Mouse (Mus musculus) retina, postnatal 1 day (tissue): ENCODE measurements around the gene Pbld1.

Experiments used
- DNase-seq: peaks from one replicate; pipeline ENCODE4 v3.0.0-alpha.2; 2012

Pbld1 gene

GRCm38 (mm10) chr10:63099521-63099920 is 39.6 kb downstream of the Pbld1 start, which contains the start of gene Atoh7:
Atoh7 (plus strand) TSS chr10:63099651.
- DNase-seq: peak; percentile 64

- DNase-seq: peak; percentile 84
Observed at GRCm38 (mm10) chr10:63099941-63100562, 40.1 kb downstream of the Pbld1 start.

- DNase-seq: peak; percentile 33
Observed at GRCm38 (mm10) chr10:63100657-63101056, 40.7 kb downstream of the Pbld1 start.

- DNase-seq: peak; percentile 77
Observed at GRCm38 (mm10) chr10:63113027-63113604, 53.2 kb downstream of the Pbld1 start.

GRCm38 (mm10) chr10:63113716-63114360 is 53.9 kb downstream of the Pbld1 start:
- DNase-seq: no peak

GRCm38 (mm10) chr10:63115881-63116280 is 55.9 kb downstream of the Pbld1 start:
- DNase-seq: no peak

- DNase-seq: no peak
Observed at GRCm38 (mm10) chr10:63116376-63116775, 56.4 kb downstream of the Pbld1 start.

- no peak for DNase-seq
Observed at GRCm38 (mm10) chr10:63117583-63117982, 57.6 kb downstream of the Pbld1 start.

GRCm38 (mm10) chr10:63119916-63120315 is 60.0 kb downstream of the Pbld1 start:
- DNase-seq: no peak

GRCm38 (mm10) chr10:63121961-63122360 is 62.0 kb downstream of the Pbld1 start:
- no peak for DNase-seq

GRCm38 (mm10) chr10:63122516-63122915 is 62.6 kb downstream of the Pbld1 start:
- peak; percentile 68 for DNase-seq

- DNase-seq: no peak
Observed at GRCm38 (mm10) chr10:63123141-63123540, 63.2 kb downstream of the Pbld1 start.

GRCm38 (mm10) chr10:63124016-63124415 is 64.1 kb downstream of the Pbld1 start:
- no peak for DNase-seq

- peak; percentile 49 for DNase-seq
Observed at GRCm38 (mm10) chr10:63125343-63125742, 65.4 kb downstream of the Pbld1 start.

GRCm38 (mm10) chr10:63126116-63126515 is 66.2 kb downstream of the Pbld1 start:
- DNase-seq: no peak

- DNase-seq: no peak
Observed at GRCm38 (mm10) chr10:63127156-63127555, 67.2 kb downstream of the Pbld1 start.
